Mouse (Mus musculus): ENCODE data around the gene Osbpl8.

DNA sequence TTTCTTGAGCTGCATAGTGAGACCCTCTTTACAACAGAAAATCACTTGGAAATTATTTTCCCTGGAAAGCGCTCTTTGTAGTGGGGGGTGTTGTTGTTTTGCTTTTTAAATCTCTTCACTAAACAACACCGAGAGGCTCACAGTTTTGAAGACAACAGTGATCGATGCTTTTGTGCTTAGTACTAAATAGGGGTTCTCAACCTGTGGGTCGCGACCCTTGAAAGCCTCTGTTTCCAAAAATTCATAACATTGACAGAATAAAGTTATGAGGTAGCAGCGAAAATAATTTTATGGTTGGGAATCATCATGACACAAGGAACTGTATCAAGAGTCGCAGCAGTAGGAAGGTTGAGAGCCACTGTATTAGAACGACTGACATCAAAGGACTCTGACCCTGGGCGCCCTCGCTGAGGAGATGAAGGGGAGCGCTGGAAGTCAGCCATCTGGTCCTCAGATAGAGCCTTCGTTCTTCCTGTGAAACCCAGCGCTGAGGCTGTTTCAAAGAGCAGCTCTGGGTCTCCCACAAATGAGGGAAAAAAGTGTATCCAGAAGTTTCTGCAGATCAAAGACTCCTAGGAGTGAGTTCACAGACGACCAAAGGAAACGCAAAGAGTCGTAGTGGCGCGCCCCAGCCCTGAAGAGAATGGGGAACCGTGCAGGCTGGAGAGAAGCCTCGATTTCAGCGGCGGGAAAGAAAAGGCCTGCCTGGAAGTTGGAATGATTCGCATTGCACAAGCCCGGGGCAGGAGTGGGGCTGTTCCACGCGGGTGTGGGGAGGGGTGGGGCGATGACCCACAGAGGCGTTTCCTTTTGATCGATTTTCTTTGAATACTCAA lies 171.2 kb downstream of the Osbpl8 start:
- TF ChIP-seq FLI1 (IDR thresholded peaks at IDR 0.05; ENCODE audit: low read length) (no peak), GATA1 (IDR thresholded peaks at IDR 0.05; ENCODE audit: borderline replicate concordance, low read length) (no peak)
